Mouse (Mus musculus) left cerebral cortex, postnatal 4 days (tissue): ENCODE results near the gene Taar9. TPM values are rescaled to one million over a fixed set of nuclear protein-coding genes. Genes with fewer than 3 reads are reported as not detected.
A peak's percentile ranks its signal among the peaks of the same experiment; 100 is the strongest.
"Not testable (repeated sequence)": the region's sequence is repeated elsewhere in the genome, so short reads cannot be mapped to it uniquely, and the experiment has no call there.

Experiments
- DNase-seq: peaks from one replicate; pipeline ENCODE4 v3.0.0-alpha.2; 2022
- intact Hi-C: fragments of 180-260 bp; cut with DNase I; formaldehyde crosslinking; loops from one replicate; pipeline ENCODE4 v1.15.1; 2025
- total RNA-seq, 2 experiments: library from RNA; stranded (reverse); gene quantifications; 2 replicates each; pipeline ENCODE4 v1.2.3; 2021

The Taar9 gene
- not detected for total RNA-seq

- intact Hi-C loops, DNase-seq: not testable (repeated sequence)
These were observed at the start of gene Taar9 for GRCm38 (mm10) chr10:24109434-24109833. TSS of gene Taar9 (minus strand) at chr10:24109534.

GRCm38 (mm10) chr10:24158470-24159254 is 49.3 kb upstream of the Taar9 start:
- no peak for DNase-seq
- intact Hi-C loops = no loop called here

GRCm38 (mm10) chr10:24150086-24150485 is 40.8 kb upstream of the Taar9 start:
- intact Hi-C loops = no loop called here
- DNase-seq = no peak

- intact Hi-C loops = no loop called here
- peak; percentile 94 for DNase-seq
These were observed 39.9 kb upstream of the Taar9 start, which contains the start of gene Stx7 for GRCm38 (mm10) chr10:24149135-24149781. TSS of gene Stx7 (plus strand) at chr10:24149302.

GRCm38 (mm10) chr10:24142735-24143134 is 33.4 kb upstream of the Taar9 start:
- DNase-seq = no peak
- intact Hi-C loops = no loop called here

GRCm38 (mm10) chr10:24138623-24139261 is 29.4 kb upstream of the Taar9 start:
- intact Hi-C loops = no loop called here
- DNase-seq = no peak

- no peak for DNase-seq
- intact Hi-C loops = no loop called here
These were observed 24.8 kb upstream of the Taar9 start for GRCm38 (mm10) chr10:24134071-24134645.

GRCm38 (mm10) chr10:24133132-24133531 is 23.8 kb upstream of the Taar9 start:
- no peak for DNase-seq
- intact Hi-C loops = no loop called here

GRCm38 (mm10) chr10:24132273-24132672 is 22.9 kb upstream of the Taar9 start:
- DNase-seq = no peak
- intact Hi-C loops = no loop called here

- intact Hi-C loops = loop anchor here (2.0 kb wide), 1 partner anchor 319 kb away; no protein-coding TSS in a partner anchor
These were observed 22.3 kb upstream of the Taar9 start for GRCm38 (mm10) chr10:24131451-24132262.

GRCm38 (mm10) chr10:24111116-24111778 is 1.9 kb upstream of the Taar9 start:
- intact Hi-C loops = loop anchor here (10.0 kb wide), 1 partner anchor 136 kb away; the partner anchor contains the start of gene Taar5
- DNase-seq = peak; percentile 46

More at GRCm38 (mm10) chr10:24131451-24132262, 22.3 kb upstream of the Taar9 start:
- peak; percentile 43 for DNase-seq

- no peak for DNase-seq
- intact Hi-C loops = no loop called here
These were observed 1.1 kb downstream of the Taar9 start for GRCm38 (mm10) chr10:24108236-24108635.

- intact Hi-C loops = no loop called here
- DNase-seq = no peak
These were observed 1.6 kb downstream of the Taar9 start for GRCm38 (mm10) chr10:24107747-24108146.

GRCm38 (mm10) chr10:24103299-24103698 is 6.0 kb downstream of the Taar9 start:
- DNase-seq, intact Hi-C loops: not testable (repeated sequence)

- DNase-seq, intact Hi-C loops: not testable (repeated sequence)
These were observed 7.5 kb downstream of the Taar9 start, which contains the start of gene Taar8c for GRCm38 (mm10) chr10:24101812-24102211. TSS of gene Taar8c (minus strand) at chr10:24101912.

GRCm38 (mm10) chr10:24097010-24097409 is 12.3 kb downstream of the Taar9 start:
- intact Hi-C loops, DNase-seq: not testable (repeated sequence)

- no peak for DNase-seq
- intact Hi-C loops = no loop called here
These were observed 17.1 kb downstream of the Taar9 start, which contains the start of gene Taar8b for GRCm38 (mm10) chr10:24092194-24092593. TSS of gene Taar8b (minus strand) at chr10:24092294.

GRCm38 (mm10) chr10:24087168-24087567 is 22.2 kb downstream of the Taar9 start:
- intact Hi-C loops = no loop called here
- no peak for DNase-seq

GRCm38 (mm10) chr10:24086555-24086954 is 22.8 kb downstream of the Taar9 start:
- DNase-seq = no peak
- intact Hi-C loops = no loop called here
